Mouse (Mus musculus) neural tube, postnatal 0 days (tissue): ENCODE measurements around the gene Npsr1. TPM values are rescaled to one million over a fixed set of nuclear protein-coding genes. Genes with fewer than 3 reads are reported as not detected.

Source experiments
- polyA plus RNA-seq: library from polyadenylated mRNA; unstranded; fragments of >200 nt; fragmentation: Nextera tagmentation; extraction: Ambion mirVana; gene quantifications from 2 replicates; pipeline ENCODE4 v1.2.1, GENCODE M21; 2015

Gene Npsr1
- polyA plus RNA-seq, result 0.34 and 0.85 TPM in 2 replicates

DNA sequence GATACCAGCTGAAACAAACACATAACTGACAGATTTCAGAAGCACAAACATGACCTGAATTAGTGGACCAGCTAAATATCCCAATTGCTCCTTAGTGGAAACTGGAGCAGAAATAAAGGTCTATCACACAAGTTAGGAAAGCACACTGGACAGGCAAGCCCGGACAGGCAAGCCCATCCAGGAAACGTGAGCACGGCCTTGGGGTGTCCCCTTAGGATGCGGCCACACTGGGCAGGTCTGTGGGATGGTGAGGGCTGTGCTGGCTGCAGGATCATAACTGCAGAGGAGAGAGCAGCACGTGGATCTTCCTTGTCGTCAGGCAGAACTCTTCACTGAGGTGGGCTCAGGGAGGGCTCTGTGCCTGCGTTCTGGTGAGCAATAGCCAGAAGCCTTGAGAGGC lies at the start of gene Npsr1:
TSS of gene Npsr1 (plus strand) at position 301 of the 400 bp plus-strand sequence.

